Mouse (Mus musculus): ENCODE measurements around the gene Aldh9a1. TPM values are rescaled to one million over a fixed set of nuclear protein-coding genes. Genes with fewer than 3 reads are reported as not detected.
A peak's percentile ranks its signal among the peaks of the same experiment; 100 is the strongest.
"Not testable (repeated sequence)": the region's sequence is repeated elsewhere in the genome, so short reads cannot be mapped to it uniquely, and the experiment has no call there.

Gene Aldh9a1
- polyA plus RNA-seq, 1 experiment from 2014 or later, result 32.7 TPM

DNA sequence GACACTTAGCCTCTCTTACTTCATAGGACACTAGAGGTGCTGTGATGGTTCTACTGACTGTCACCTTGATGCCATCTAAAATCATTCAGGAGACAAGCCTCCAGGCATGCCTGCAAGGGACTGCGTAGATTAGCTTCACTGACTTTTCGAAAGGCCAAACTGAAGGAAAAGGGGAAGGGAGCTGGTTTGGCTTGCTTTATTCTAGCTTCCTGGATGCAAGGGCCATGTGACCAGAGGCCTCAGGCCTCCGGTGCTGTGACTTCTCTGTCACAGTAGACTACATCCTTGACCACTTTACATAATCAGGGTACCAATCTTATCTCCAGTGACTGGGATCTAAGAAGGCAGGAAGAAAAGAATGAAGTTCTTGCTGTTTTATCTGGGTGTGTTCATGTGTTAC lies 13.4 kb upstream of the Aldh9a1 start:
- H3K4me2 ChIP-seq, result no peak overlapping the region
- H3K9me3 ChIP-seq, result no peaks in the 10 kb centered on the region
- no peak for ATAC-seq (ENCODE audit: low read depth)
- H3K27me3 ChIP-seq, result peaks cover 6% of the 10 kb centered on the region
- H3K4me3 ChIP-seq, result no peak overlapping the region
- no peak overlapping the region for H3K9ac ChIP-seq
- H3K36me3 ChIP-seq, result peaks cover 27% of the 10 kb centered on the region
- no peak overlapping the region for H3K27ac ChIP-seq (replicated peaks)
- 90% methylated on average over 3 of the region's 3 CpGs for WGBS
- 0 out of 2 replicates have a peak, but pooled peaks cover 3% of the 10 kb centered on the region for H3K4me1 ChIP-seq (replicated peaks)

- peak; percentile 57 for ATAC-seq (ENCODE audit: low read depth)
- Histone ChIP-seq H3K4me3 (no peak overlapping the region), H3K9me3 (no peaks in the 10 kb centered on the region), H3K36me3 (peaks cover 17% of the 10 kb centered on the region), H3K4me1 (replicated peaks) (0 out of 2 replicates have a peak, but pooled peaks cover 3% of the 10 kb centered on the region), H3K27me3 (peaks cover 9% of the 10 kb centered on the region), H3K27ac (replicated peaks) (no peak overlapping the region), H3K4me2 (no peak overlapping the region), H3K9ac (no peak overlapping the region)
- 23% methylated on average over 12 of the region's 12 CpGs for WGBS
Measured at GRCm38 (mm10) chr1:167337463-167338095, 12.2 kb upstream of the Aldh9a1 start.

DNA sequence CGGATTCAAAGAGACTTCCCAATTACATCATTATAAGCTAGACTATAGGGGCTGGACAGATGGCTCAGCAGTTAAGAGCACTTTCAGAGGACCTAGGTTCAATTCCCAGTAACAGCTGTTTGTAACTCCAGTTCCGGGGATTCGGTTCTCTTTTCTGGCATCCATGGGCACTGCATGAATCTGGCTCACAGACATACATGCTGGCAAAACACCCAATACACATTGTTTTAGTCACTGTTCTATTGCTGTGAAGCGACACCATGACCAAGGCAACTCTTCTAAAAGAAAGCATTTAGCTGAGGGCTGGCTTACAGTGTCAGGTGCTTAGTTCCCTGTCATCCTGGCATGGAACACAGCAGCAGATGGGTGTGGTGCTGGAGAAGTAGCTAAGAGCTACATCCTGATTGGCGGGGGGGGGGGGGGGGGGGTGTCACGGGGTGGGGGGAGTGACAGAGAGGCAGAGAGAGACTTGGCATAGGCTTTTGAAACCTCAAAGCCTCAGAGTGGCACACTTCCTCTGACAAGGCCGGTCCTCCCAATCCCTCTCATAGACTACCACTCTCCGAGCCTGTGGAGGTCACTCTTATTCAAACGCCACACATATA lies 10.5 kb upstream of the Aldh9a1 start:
- no peaks in the 10 kb centered on the region for H3K9me3 ChIP-seq
- H3K4me1 ChIP-seq (replicated peaks), result 0 out of 2 replicates have a peak, but pooled peaks cover 3% of the 10 kb centered on the region
- 75% methylated on average over 7 of the region's 9 CpGs for WGBS
- H3K4me3 ChIP-seq, result no peak overlapping the region
- no peak for ATAC-seq (ENCODE audit: low read depth)
- H3K9ac ChIP-seq, result no peak overlapping the region
- H3K36me3 ChIP-seq, result 0 out of 2 replicates have a peak, but pooled peaks cover 3% of the 10 kb centered on the region
- H3K4me2 ChIP-seq, result no peak overlapping the region
- H3K27me3 ChIP-seq, result peaks cover 9% of the 10 kb centered on the region
- H3K27ac ChIP-seq (replicated peaks), result no peak overlapping the region

DNA sequence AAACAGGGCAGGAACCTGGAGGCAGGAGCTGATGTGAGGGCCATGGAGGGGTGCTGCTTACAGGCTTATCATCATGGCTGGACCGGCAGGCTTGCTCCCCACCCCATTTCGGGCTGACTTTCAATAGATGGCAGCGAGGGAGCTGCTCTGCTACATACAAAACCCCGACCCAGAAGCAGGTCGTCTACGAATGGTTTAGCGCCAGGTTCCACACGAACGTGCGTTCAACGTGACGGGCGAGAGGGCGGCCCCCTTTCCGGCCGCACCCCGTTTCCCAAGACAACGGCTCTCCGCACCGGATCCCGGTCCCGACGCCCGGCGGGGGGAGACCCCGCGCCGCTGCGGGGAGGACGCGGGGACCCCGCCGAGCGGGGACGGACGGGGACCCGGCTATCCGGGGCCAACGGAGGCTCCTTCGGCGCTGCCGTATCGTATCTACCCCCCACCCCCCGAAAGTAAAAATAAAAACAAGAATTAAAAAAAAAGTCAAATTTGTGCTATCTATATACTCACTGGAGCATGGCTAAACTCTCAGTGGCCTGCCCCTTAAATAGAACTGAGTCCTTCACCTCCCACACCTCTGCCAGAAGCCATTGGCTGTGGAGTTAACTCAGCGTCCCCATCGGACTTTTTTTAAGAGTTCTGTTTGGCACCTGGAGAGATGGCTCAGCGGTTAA lies 9.5 kb upstream of the Aldh9a1 start:
- Histone ChIP-seq H3K27me3 (peaks cover 9% of the 10 kb centered on the region), H3K4me3 (peak overlapping the region; percentile 44), H3K9me3 (no peaks in the 10 kb centered on the region), H3K4me1 (replicated peaks) (0 out of 2 replicates have a peak, but pooled peaks cover 3% of the 10 kb centered on the region), H3K27ac (replicated peaks) (no peak overlapping the region), H3K9ac (peak overlapping the region; percentile 63), H3K4me2 (peak overlapping the region; percentile 74), H3K36me3 (no peaks in the 10 kb centered on the region)
- ATAC-seq (ENCODE audit: low read depth), result peak; percentile 44; the same call in 1 of the 2 replicates
- WGBS, result 1% methylated on average over 47 of the region's 47 CpGs

- ATAC-seq (ENCODE audit: low read depth), result no peak
- H3K9me3 ChIP-seq, result no peaks in the 10 kb centered on the region
- 88% methylated on average over 3 of the region's 3 CpGs for WGBS
- H3K36me3 ChIP-seq, result no peaks in the 10 kb centered on the region
- peaks cover 9% of the 10 kb centered on the region for H3K27me3 ChIP-seq
- 0 out of 2 replicates have a peak, but pooled peaks cover 3% of the 10 kb centered on the region for H3K4me1 ChIP-seq (replicated peaks)
- H3K4me3 ChIP-seq, result no peak overlapping the region
- no peak overlapping the region for H3K9ac ChIP-seq
- H3K27ac ChIP-seq (replicated peaks), result no peak overlapping the region
- H3K4me2 ChIP-seq, result no peak overlapping the region
Measured at GRCm38 (mm10) chr1:167340910-167341528, 8.8 kb upstream of the Aldh9a1 start.

DNA sequence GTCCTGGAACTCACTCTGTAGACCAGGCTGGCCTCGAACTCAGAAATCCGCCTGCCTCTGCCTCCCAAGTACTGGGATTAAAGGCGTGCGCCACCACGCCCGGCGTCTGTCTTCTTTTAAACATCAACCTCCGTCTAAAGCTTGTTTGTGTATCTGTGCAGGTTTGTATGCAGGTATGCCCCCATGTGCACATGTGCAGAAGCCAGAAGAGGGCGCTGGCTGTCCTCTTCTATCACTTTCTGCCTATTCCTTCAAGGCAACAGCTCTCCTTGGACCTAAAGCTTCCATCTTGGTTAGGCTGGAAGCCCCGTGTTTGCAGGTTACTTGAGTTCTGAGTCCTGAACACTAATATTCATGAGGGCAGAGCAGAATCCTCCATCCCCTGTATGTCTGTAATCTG lies 7.0 kb upstream of the Aldh9a1 start:
- ATAC-seq (ENCODE audit: low read depth), result no peak
- Histone ChIP-seq H3K36me3 (no peaks in the 10 kb centered on the region), H3K9ac (no peak overlapping the region), H3K4me3 (no peak overlapping the region), H3K27me3 (peaks cover 9% of the 10 kb centered on the region), H3K27ac (replicated peaks) (no peak overlapping the region), H3K4me1 (replicated peaks) (0 out of 2 replicates have a peak, but pooled peaks cover 3% of the 10 kb centered on the region), H3K4me2 (no peak overlapping the region), H3K9me3 (no peaks in the 10 kb centered on the region)
- 86% methylated on average over 10 of the region's 10 CpGs for WGBS

- not testable (repeated sequence) for H3K27me3 ChIP-seq; H3K4me3 ChIP-seq; H3K4me2 ChIP-seq; H3K9me3 ChIP-seq; H3K36me3 ChIP-seq; ATAC-seq (ENCODE audit: low read depth); H3K27ac ChIP-seq (replicated peaks); H3K9ac ChIP-seq
- WGBS, result 93% methylated on average over 10 of the region's 10 CpGs
- H3K4me1 ChIP-seq (replicated peaks), result peaks cover 10% of the 10 kb centered on the region
Measured at GRCm38 (mm10) chr1:167345994-167346520, 3.7 kb upstream of the Aldh9a1 start.

GRCm38 (mm10) chr1:167349206-167349605 lies 585 bp upstream of the Aldh9a1 start:
- not testable (repeated sequence) for H3K4me2 ChIP-seq; ATAC-seq (ENCODE audit: low read depth); H3K36me3 ChIP-seq; H3K9ac ChIP-seq; H3K4me3 ChIP-seq; H3K9me3 ChIP-seq; H3K27me3 ChIP-seq; H3K27ac ChIP-seq (replicated peaks)
- WGBS, result 63% methylated on average over 3 of the region's 3 CpGs
- H3K4me1 ChIP-seq (replicated peaks), result peaks cover 12% of the 10 kb centered on the region

- Histone ChIP-seq H3K4me1 (replicated peaks) (peaks cover 12% of the 10 kb centered on the region), H3K27me3 (no peaks in the 10 kb centered on the region), H3K4me2 (peak overlapping the region; percentile 70), H3K9me3 (no peaks in the 10 kb centered on the region), H3K4me3 (peak overlapping the region; percentile 55), H3K36me3 (peaks cover 16% of the 10 kb centered on the region; the same call in 1 of the 2 replicates), H3K27ac (replicated peaks) (0 out of 2 replicates have a peak overlapping the region, but pooled peaks have one; percentile 74), H3K9ac (peak overlapping the region; percentile 72)
- ATAC-seq (ENCODE audit: low read depth), result no peak
- WGBS, result 36% methylated on average over 13 of the region's 13 CpGs
Measured at GRCm38 (mm10) chr1:167350597-167351415, 1.0 kb downstream of the Aldh9a1 start.

- WGBS, result 91% methylated on average over 14 of the region's 14 CpGs
- Histone ChIP-seq H3K27me3 (no peaks in the 10 kb centered on the region), H3K36me3 (peaks cover 32% of the 10 kb centered on the region), H3K4me2 (no peak overlapping the region), H3K9me3 (no peaks in the 10 kb centered on the region), H3K9ac (no peak overlapping the region), H3K27ac (replicated peaks) (no peak overlapping the region), H3K4me1 (replicated peaks) (peaks cover 12% of the 10 kb centered on the region), H3K4me3 (no peak overlapping the region)
- no peak for ATAC-seq (ENCODE audit: low read depth)
Measured at GRCm38 (mm10) chr1:167352403-167352802, 2.6 kb downstream of the Aldh9a1 start.

DNA sequence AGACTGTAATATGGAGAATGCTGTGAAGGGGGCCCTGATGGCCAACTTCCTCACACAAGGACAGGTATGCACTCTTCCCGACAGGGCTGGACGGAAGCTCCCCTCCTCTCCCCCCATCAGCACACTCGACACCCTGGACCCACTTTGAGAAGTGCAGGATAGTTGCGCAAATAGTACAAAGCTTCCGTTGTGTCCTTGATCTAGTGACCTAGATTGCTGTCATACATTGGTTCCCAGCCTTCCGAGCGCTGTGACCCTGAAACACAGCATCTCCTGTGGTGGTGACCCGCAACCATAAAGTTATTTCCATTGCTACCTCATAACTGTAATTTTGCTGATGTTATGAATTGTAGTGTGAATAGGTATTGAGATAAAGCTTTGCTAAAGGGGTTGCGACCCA lies 7.6 kb downstream of the Aldh9a1 start:
- H3K36me3 ChIP-seq, result peaks cover 43% of the 10 kb centered on the region

More for the DNA sequence above, 7.6 kb downstream of the Aldh9a1 start:
- no peaks in the 10 kb centered on the region for H3K4me1 ChIP-seq (replicated peaks)
- no peak for ATAC-seq (ENCODE audit: low read depth)
- H3K4me2 ChIP-seq, result no peak overlapping the region
- H3K27ac ChIP-seq (replicated peaks), result no peak overlapping the region
- no peak overlapping the region for H3K4me3 ChIP-seq
- 91% methylated on average over 9 of the region's 9 CpGs for WGBS
- H3K9ac ChIP-seq, result no peak overlapping the region
- no peaks in the 10 kb centered on the region for H3K9me3 ChIP-seq
- H3K27me3 ChIP-seq, result no peaks in the 10 kb centered on the region

Data from neural tube, embryonic 13.5 days (tissue).